Mouse (Mus musculus) frontal cortex, adult (tissue): ENCODE results near the gene Pcp4l1.
"Not testable (repeated sequence)": the region's sequence is repeated elsewhere in the genome, so short reads cannot be mapped to it uniquely, and the experiment has no call there.

Source experiments
- ATAC-seq: cut with Nextera tagmentation; 2 replicates; pipeline ENCODE4 v1.9.2; 2017; ENCODE audit warnings: mild to moderate bottlenecking, moderate library complexity, mixed read lengths; ENCODE audit not compliant: low TSS enrichment

Gene Pcp4l1

DNA sequence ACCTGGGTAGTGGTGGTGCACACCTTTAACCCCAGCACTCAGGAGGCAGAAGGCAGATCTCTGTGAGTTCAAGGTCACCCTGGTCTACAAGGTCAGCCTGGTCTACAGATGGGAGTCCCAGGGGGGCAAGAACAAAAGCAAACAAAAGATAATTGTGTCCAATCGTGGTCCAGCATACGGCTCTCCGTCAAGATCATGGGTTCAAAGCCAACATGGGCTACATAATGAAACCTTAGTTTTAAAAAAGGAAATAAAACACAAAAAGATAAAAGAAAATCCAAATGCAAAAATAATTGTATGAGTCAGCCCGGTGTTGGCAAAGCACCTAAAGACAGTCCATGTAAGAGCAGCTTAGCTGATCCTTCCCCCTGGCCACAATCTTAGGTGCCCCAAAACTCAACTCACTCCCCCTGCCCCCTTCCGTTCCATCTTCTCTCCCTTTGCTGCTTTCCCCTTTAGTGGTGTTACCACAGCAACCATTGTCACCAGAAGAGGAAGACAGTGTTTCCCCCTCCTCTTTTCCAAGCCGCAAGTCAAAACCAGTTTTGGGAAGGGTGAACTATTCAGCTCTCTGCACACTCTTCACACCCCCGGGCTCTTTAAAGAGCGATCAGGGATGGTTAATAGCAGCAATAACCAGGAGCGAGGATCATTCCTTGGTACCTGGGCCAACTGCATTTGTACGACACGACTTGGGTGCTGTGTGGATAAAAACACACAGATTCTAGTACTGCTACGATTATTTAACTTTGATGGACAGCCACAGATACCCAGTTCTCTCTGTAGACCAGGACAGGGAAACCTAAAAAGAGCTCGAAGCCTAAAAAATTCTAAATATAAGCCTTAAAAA, 8.0 kb downstream of the Pcp4l1 start:
- ATAC-seq, result no peak

GRCm38 (mm10) chr1:171185655-171186054, 10.4 kb downstream of the Pcp4l1 start:
- no peak for ATAC-seq

GRCm38 (mm10) chr1:171184314-171184713, 11.8 kb downstream of the Pcp4l1 start:
- ATAC-seq, result no peak

DNA sequence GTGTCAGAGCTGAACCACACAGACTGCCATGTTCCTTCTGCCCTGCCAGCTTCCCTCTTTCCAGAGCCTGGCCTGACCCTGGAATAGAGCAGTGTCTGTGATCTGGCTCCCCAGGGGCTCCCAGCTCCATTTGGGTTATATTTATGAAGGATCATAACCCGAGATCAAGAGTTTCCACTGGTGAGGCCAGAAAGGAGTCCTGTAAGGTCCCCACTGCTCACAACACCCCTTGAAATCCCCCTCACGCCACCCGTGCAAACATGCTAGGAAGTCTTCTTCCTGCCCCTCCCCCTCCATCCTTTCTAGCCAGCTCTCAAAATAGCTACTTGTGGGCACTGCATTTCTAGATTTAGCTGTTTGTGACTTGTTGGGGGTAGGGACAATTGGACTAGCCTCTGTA, 12.4 kb downstream of the Pcp4l1 start:
- ATAC-seq, result no peak

DNA sequence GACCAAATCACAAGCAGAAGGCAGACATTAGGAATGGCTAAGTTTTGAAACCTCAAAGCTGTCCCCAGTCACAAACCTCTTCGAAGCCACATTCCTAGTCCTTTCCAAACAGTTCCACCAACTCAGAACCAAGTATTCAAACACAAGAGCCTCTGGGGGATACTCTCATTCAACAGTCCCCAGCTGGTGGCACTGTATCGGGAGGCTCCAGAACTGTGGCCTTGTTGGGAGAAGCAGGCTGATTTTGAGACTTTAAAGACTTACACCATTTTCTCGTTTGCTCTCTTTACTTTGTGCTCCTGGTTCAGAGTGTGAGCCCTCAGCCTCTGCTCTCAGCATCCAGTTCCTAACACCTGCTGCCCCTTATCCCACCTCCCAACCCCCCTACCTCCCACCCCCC, 13.0 kb downstream of the Pcp4l1 start:
- ATAC-seq, result no peak

GRCm38 (mm10) chr1:171179487-171180171, 16.4 kb downstream of the Pcp4l1 start:
- ATAC-seq, result no peak

- ATAC-seq, result no peak
These were observed 23.3 kb downstream of the Pcp4l1 start for GRCm38 (mm10) chr1:171172779-171173178.

DNA sequence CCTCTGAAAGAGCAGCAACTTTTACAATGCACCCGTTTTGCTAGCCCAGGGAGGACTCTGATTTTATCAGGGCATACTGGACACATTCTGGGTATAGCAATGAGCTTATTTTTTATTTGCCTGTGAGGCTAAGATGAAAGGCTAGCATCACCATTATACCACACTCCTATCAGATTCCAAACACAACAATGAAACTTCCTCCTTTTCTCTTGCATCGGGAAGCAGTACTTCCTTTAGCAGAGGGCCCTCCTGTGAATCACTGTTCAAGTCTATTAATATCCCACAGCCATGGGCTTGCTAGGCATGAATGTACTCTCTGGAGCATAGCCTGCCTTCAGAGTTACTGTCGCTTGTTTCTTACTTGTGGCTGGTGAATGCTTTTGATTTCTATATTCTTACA, 24.9 kb downstream of the Pcp4l1 start:
- ATAC-seq, result peak; percentile 70; the same call in 1 of the 2 replicates

DNA sequence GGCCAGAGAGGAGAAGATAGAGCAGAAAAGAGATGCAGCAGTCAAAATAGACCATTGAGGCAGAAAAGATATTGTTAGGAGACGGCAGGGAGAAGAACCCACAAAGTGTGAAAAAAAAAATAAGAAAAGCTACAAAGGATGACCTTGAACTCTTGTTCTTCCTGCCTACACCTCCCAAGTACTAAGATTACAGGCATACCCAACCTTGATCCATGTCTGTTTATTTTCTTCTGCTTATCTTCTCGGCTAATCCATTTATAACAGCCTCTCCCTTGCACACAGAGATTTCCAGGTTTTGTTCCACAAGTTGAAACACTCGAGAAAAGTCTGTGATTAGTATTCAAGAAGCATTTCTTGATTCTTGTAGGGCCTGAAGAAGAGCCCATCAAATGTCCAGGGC, 26.2 kb downstream of the Pcp4l1 start:
- no peak for ATAC-seq

DNA sequence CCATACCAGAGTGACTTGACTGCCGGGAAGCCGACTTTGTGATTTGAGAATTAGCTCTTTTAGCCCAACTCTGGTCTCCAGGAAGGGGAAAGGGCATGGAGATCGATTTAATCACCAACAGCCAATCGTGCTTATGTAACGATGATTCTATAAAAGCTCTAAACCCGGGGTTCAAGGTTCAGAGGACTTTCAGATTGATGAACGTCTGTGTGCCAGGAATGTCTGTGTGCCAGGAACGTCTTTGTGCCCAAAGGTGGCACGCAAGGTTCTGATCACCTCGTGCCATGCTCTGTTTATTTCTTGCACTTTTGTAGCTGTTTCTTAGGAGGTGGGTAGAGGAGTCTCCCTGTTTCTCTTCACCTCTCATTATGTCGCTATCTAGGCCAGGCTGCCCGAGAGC, 27.2 kb downstream of the Pcp4l1 start:
- ATAC-seq, result no peak

DNA sequence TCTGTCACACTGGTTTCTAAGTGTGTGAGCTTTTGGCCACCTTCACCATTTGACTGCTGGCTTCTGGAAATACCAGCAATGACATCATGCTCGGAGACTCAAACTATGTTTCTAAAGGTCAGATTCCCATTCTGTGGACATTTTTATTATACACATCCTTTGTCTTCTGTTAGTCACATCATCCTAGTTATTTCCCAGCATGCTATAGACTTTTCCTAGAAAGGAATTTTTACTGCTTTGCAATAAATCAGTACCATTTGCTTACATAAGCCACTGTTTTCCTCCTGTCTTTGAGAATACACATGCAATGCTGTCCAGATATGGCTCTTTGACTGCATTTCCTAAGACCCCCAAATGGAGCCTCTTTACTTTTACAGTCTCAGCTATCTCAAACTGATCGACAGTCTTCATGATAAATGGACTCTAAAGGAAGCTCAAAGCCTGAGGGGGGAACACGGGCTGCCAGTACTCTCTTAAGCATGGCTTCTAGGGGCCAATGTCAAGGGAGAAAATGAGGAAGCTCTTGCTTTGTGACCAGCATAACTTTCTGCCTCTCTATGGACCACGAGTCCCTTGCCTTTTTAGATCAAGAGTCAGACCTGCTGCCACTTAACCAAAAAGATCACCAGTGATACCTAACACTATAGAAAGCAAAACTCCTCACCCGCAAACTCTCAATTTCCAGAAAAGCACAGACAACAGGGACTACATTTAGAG, 30.3 kb downstream of the Pcp4l1 start:
- ATAC-seq, result no peak

DNA sequence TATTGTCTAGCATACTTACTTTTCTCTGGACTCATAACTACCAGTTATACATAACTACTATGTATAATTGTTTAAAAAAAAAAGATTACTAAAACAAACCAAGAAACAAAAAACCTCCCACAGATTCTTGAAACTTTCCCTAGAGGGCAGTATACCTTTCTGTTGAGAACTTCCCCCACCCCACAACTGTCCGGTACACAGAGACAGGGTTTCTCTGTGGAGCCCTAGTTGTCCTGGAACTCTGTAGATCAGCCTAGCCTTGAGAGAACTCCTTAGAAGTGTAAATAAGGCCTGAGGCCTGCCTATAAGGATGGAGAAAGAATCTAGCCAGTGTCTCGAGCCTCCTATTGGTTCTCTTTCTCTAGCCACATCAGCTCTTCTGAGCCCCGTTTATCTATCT, 31.8 kb downstream of the Pcp4l1 start:
- no peak for ATAC-seq

GRCm38 (mm10) chr1:171162526-171162925, 33.5 kb downstream of the Pcp4l1 start:
- no peak for ATAC-seq

DNA sequence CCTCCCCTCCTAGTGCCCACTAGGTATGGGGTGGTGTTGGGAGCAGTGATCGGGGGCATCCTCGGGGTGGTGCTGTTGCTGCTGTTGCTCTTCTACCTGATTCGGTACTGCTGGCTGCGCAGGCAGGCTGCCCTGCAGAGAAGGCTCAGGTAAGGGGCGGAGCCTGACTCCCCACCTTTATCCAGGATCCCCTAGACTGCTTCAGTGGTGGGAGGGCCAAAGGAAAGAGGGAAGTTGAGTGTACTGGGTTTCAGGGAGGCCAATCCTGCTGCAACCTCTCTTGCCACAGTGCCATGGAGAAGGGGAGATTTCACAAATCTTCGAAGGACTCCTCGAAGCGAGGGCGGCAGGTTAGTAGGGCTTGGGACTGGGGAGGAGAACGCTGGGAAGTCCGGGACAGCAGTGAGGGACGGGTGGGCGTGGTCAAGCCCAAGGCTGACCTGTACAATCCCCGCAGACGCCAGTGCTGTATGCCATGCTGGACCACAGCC, 36.5 kb downstream of the Pcp4l1 start:
- ATAC-seq, result no peak

DNA sequence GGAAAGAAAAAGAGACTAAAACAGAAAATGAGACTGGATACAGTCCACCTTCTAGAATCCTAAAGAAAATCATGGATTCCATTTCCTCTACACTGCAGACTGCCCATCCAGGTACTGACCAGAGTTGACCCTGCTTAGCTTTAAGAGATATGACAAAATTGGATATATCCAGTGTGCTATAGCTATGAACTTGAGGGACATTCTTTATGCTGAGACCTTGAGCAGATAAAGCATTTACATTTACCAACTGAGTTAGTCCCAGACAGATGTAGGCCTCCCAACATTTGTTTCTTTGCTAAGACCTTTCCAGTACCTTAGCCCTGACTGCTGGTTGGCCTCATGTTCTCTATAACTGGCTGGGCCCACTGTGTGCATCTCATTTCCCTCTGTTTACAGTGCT, 38.1 kb downstream of the Pcp4l1 start:
- ATAC-seq, result no peak

- ATAC-seq, result peak; percentile 62; the same call in 1 of the 2 replicates
These were observed 39.4 kb downstream of the Pcp4l1 start for GRCm38 (mm10) chr1:171156644-171157043.

DNA sequence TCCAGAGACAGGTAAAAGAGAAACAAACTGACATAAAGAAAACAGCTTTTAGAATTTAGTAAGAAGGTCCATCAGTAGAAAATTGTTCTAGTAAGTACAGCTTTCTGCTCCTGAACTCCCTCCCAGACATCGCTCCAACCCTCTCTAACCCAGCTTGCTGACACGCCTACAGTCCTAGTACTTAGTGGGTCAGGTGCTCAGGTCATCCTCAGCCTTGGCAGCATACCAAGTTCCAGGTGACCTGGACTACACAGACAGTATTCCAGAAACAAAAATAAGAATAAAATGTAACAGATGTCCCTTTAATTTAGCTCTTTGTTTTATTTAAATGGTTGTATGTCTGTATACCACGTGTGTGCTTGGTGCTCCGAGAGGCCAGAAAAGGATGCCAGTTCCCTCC, 44.1 kb downstream of the Pcp4l1 start:
- ATAC-seq, result no peak

- peak; percentile 78 for ATAC-seq
These were observed 45.2 kb downstream of the Pcp4l1 start for GRCm38 (mm10) chr1:171150838-171151391.

DNA sequence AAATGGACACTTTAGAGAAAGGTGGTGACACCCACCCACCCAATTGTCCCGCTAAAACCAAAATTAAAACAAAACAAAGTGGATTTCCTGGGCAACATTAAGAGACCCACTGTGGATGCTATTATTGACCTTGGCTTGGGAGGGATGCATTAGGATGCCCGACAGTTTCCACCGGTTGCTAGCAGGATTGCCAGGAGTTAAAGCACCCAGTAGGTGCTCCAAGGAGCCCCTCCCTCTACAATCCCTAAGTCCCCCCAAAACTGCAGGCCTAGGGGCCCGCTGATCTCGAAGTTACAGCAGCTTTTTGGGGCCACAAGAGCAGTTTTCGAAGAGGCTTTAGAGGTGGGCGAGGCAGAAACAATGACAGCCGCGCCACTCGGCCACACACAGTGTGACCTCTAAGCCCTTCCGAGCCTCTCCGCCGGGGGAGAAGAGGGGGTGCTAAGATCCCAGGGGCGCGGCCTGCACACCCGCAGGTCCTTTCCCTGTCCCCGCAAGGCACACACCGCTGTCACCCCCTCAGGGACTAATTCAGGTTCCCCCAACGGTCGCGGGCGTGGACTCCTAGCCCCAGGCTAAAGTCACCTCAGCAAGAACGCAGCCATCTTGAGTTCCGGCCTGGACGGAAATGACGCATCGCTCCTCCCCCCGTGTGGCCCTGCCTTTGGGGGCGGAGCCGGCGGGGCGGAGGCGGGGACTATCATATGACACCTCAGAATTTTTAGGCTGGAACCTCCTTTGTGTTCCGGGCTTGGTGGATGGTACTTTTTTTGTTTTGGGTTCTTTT, 45.9 kb downstream of the Pcp4l1 start, which contains the start of the genes Sdhc and Mpz:
Gene Sdhc (minus strand): TSS at position 630 of the 787 bp plus-strand sequence.
Gene Mpz (plus strand): TSS at position 738 of the 787 bp plus-strand sequence.
- ATAC-seq, result peak; percentile 94

DNA sequence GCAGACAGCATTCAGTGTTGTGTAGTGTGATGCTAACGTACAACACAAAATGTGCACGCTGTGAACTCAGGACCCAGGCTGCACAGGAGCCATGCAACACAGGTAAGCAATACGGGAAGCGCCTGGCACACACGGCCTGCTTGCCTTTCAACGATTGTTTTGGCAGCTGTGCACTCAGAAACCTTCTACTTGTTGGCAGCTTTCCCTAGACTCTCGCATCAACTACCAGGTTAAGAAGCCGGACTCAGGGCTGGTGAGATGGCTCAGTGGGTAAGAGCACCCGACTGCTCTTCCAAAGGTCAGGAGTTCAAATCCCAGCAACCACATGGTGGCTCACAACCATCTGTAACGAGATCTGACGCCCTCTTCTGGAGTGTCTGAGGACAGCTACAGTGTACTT, 53.1 kb downstream of the Pcp4l1 start:
- not testable (repeated sequence) for ATAC-seq
